Mouse (Mus musculus): ENCODE results near the gene H2al1m. TPM values are rescaled to one million over a fixed set of nuclear protein-coding genes. Genes with fewer than 3 reads are reported as not detected.
A peak's percentile ranks its signal among the peaks of the same experiment; 100 is the strongest.
"Not testable (repeated sequence)": the region's sequence is repeated elsewhere in the genome, so short reads cannot be mapped to it uniquely, and the experiment has no call there.

Gene H2al1m
- polyA plus RNA-seq (2015; fragmentation: Nextera tagmentation; extraction: Ambion mirVana) = not detected in 2 replicates

DNA sequence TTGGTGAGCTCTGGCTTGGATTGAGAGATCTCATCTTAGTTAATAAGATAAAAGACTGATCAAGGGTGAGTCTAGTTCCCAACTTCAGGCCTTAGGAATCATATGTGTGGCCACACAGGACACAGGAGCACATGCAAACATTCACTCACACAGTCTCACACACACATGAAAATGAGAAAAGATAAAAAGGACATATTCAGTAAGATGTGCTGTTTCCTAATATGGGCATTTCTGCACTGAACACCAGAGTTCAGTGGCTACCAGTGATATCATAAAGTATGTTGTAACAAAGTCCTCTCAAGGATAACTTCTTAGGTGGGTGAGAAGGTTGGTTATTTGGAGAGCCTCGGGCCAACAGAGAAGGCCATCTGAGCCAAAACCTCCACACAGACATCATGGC is at the start of gene H2al1m:
Gene H2al1m (plus strand): TSS at position 301 of the 400 bp plus-strand sequence.
- H3K4me3 ChIP-seq; H3K27ac ChIP-seq; H3K4me1 ChIP-seq (replicated peaks); ATAC-seq (ENCODE audit: low FRiP score); H3K4me2 ChIP-seq; H3K27me3 ChIP-seq; H3K9me3 ChIP-seq; H3K9ac ChIP-seq; H3K36me3 ChIP-seq: not testable (repeated sequence)
- no CpG with 5 or more reads among the region's 1 CpGs for WGBS

DNA sequence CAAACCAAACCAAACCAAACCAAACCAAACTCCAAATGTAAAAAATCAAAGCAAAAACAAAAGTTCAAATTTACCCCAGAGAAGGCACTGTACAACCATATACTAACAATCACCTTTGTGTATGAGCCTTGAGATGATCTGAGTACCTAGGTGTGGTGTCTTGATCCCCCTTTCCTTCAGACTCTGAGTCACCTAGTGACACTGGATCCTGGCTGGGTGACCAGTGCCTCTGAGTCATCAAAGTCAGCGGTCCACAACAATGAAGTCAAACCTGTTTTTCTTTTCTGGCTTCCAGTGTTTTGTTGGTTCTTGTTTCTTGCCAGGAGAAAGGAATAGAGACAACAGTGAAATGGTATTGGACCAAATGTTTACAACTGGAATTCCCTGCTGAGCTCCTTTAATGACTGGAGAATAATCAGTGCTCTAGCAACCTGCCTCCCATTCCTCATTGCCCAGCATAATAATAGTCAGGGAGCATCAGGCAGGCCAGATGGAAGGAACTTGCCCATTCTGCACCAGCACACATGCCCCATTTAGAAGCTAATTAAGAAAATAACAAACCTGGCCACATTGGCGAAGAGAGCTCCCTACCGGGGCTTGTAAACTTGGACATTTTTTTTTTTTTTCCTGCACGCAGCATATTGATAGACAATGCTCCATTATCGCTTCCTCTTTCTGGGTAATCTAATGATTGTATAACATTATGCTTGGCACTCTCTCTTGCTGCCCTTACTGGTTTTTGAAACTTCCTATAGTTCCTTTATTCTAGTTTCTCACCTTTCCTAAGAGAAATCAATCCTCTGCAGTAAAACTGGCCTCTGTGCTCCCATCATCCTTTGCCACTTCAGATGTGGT is 42.6 kb upstream of the H2al1m start:
- H3K4me3 ChIP-seq = no peak overlapping the region
- WGBS = 60% methylated on average over 5 of the region's 5 CpGs
- H3K9me3 ChIP-seq = no peaks in the 10 kb centered on the region
- no peak overlapping the region for H3K9ac ChIP-seq
- no peak overlapping the region for H3K27ac ChIP-seq
- no peak overlapping the region for H3K4me2 ChIP-seq
- peak; percentile 49 for ATAC-seq (ENCODE audit: low FRiP score)
- peaks cover 4% of the 10 kb centered on the region; the same call in 1 of the 2 replicates for H3K4me1 ChIP-seq (replicated peaks)
- H3K36me3 ChIP-seq = no peaks in the 10 kb centered on the region
- no peaks in the 10 kb centered on the region for H3K27me3 ChIP-seq

DNA sequence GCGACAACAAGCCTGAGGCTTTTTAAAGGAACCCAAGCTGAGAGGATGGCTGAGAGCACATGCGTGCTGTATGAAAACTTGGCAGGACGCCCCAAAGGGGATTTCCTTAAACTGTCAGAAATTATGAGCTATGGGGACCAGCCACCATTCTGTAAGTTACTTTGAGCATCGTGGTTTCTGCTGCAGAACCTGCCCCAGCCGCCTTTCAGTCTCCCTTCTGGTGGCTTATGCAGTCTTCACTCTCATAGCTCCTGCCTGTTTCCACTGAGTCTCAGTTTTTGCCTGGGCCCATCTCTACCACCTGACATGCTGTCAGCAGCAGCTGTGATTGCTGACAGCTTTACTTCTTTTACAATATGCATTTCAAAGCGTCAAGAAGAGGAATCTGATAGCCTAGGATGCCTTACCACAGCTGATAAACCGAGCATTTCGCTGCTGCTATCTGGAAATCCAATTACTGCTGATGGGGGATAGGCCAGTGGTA is 40.1 kb upstream of the H2al1m start:
- Histone ChIP-seq H3K36me3 (no peaks in the 10 kb centered on the region), H3K4me1 (replicated peaks) (peaks cover 4% of the 10 kb centered on the region; the same call in 1 of the 2 replicates), H3K4me3 (no peak overlapping the region), H3K27ac (peak overlapping the region; percentile 52; the same call in 1 of the 2 replicates), H3K27me3 (no peaks in the 10 kb centered on the region), H3K4me2 (no peak overlapping the region), H3K9me3 (no peaks in the 10 kb centered on the region), H3K9ac (no peak overlapping the region)
- ATAC-seq (ENCODE audit: low FRiP score) = no peak
- WGBS = 65% methylated on average over 8 of the region's 8 CpGs

DNA sequence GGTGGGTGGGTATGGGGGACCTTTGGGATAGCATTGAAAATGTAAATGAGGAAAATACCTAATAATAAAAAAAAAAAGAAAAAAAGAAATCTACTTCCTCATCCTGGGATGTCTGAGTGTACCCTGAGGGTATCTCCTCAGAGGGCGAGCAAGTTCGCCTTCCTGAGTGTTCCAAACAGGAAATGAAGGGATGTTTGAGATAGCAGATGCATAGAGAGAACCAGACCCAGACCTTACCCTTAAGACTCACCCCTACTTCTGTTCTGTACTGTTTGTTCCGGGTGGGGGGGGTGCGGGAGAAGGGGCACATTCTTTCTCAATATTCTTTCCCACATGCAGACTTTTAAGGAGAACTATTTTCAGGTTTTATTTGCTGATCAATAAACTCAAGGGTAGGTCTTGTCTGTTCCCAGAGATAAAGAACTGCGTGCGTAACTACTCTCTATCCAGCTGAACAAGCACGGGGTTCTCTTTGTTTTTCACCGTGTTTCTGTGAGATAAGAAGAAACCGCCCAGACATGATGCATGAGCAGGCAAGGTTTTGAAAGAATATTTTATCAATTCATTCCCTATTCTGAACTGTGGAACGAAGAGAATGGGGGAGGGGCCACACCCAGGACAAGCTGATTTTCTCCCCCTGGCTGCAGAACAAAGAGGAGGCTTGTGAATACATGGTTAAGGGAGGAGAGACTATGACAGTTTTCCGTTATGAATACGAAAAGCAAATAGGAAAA is 38.8 kb upstream of the H2al1m start:
- Histone ChIP-seq H3K9ac (no peak overlapping the region), H3K4me1 (replicated peaks) (peaks cover 4% of the 10 kb centered on the region; the same call in 1 of the 2 replicates), H3K27me3 (no peaks in the 10 kb centered on the region), H3K4me3 (no peak overlapping the region), H3K9me3 (no peaks in the 10 kb centered on the region), H3K4me2 (no peak overlapping the region), H3K36me3 (no peaks in the 10 kb centered on the region), H3K27ac (peak overlapping the region; percentile 23; the same call in 1 of the 2 replicates)
- ATAC-seq (ENCODE audit: low FRiP score) = no peak
- WGBS = 60% methylated on average over 12 of the region's 12 CpGs

DNA sequence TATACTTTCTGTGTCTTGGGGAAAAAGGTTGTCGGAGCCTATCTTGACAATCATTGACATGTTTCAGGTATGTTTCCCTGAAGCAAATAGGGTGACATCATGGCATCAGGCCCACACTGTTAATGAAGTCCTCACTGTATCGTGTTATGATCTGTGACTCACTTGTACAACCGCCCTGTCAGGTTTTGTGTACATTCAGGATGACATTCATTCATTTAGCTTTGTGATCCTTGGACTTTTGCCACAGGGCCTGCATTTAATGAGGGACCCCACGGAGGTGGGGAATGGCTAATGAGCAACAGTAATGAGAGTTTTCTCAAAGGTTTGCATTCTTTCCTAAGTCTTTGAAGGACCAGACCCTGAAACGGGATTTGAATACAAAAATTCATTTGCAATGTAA is 34.7 kb upstream of the H2al1m start:
- ATAC-seq (ENCODE audit: low FRiP score) = no peak
- WGBS = 44% methylated on average over 5 of the region's 5 CpGs
- no peak overlapping the region for H3K27ac ChIP-seq
- H3K27me3 ChIP-seq = no peaks in the 10 kb centered on the region
- no peaks in the 10 kb centered on the region for H3K36me3 ChIP-seq
- no peak overlapping the region for H3K4me2 ChIP-seq
- H3K9ac ChIP-seq = no peak overlapping the region
- H3K4me1 ChIP-seq (replicated peaks) = peaks cover 4% of the 10 kb centered on the region; the same call in 1 of the 2 replicates
- no peak overlapping the region for H3K4me3 ChIP-seq
- no peaks in the 10 kb centered on the region for H3K9me3 ChIP-seq

DNA sequence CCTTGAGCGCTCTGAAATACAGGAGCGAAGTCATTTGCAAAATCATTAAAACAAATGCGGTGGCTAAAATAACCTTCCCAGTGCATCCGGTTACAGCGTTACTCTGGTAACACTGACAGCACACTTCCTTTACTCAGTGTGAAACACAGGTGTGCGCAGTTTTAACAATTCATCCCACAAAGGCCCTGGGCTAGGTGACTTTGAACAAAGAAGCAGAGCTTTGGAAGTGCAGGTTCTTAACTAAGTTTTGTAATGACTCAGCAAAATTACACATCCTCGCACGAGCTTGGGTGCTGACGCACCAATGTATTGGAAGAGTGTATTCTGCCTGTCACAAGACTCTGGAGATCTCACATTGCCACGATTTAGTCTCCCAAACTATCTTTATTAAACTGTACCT is 29.6 kb upstream of the H2al1m start:
- no peaks in the 10 kb centered on the region for H3K4me1 ChIP-seq (replicated peaks)
- H3K27me3 ChIP-seq = no peaks in the 10 kb centered on the region
- no peak for ATAC-seq (ENCODE audit: low FRiP score)
- no peak overlapping the region for H3K27ac ChIP-seq
- H3K9ac ChIP-seq = no peak overlapping the region
- 86% methylated on average over 10 of the region's 10 CpGs for WGBS
- no peak overlapping the region for H3K4me2 ChIP-seq
- H3K36me3 ChIP-seq = no peaks in the 10 kb centered on the region
- no peak overlapping the region for H3K4me3 ChIP-seq
- H3K9me3 ChIP-seq = no peaks in the 10 kb centered on the region

DNA sequence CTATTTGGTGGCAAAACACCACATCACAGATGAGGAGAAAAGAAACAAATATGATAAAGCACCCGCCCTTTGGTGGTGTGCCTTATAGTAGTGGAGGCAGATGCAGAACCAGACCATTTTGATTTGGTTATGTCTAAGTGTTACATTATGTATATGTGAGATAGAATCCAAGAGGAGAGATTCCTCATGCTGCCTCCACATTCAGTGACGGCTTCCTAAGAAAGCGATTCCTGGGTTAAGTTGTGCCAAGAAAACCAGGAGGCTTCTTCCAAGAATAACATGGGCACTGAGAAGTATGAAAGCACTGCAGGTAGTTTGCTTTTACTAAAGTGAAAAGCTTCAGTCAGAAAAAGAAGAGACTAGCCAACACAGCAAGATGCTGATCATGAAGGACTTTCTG is 28.7 kb upstream of the H2al1m start:
- Histone ChIP-seq H3K4me1 (replicated peaks) (no peaks in the 10 kb centered on the region), H3K9me3 (no peaks in the 10 kb centered on the region), H3K27me3 (no peaks in the 10 kb centered on the region), H3K4me3 (no peak overlapping the region), H3K4me2 (no peak overlapping the region), H3K27ac (no peak overlapping the region), H3K9ac (no peak overlapping the region), H3K36me3 (no peaks in the 10 kb centered on the region)
- ATAC-seq (ENCODE audit: low FRiP score) = no peak
- 90% methylated on average over 3 of the region's 3 CpGs for WGBS

DNA sequence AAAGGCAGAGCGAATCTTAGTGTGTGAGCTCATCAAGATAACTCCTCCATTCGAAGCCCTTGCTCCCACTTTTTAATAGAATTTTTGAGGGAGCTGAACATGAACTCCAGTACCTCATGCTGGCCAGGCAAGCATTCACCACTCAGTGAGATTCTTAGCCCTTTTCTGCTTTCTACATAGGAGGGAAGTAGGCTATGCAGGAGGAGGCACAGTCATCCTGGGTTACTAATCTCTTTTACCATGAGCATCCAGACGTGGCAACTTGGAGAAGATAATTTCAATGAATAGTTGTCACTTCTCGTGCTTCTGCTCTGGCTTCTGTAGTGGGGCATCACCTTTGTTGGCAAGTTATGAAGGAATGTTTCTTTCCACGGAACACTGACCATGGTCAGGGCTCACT is 26.8 kb upstream of the H2al1m start, which contains the start of gene Gm14862:
Gene Gm14862 (minus strand): TSS at position 134 of the 400 bp plus-strand sequence.
- ATAC-seq (ENCODE audit: low FRiP score) = no peak
- no peaks in the 10 kb centered on the region for H3K27me3 ChIP-seq

DNA sequence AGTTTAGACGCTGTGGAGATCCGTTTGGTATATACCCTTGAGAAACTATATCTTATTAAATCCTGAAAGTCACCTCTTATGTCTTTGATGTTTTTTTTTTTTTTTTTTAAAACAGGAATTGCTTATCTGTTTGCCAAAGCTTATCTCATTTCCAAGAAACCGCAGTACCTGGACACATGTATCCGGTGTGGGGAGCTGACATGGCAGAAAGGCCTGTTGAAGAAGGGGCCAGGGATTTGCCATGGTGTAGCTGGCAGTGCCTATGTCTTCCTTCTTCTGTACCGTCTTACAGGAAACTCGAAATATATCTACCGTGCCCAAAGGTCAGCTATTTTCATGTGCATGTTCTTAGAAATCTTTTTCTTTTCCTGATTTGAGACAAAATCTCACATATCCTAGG is 25.7 kb upstream of the H2al1m start:
- no peak for ATAC-seq (ENCODE audit: low FRiP score)
- Histone ChIP-seq H3K9ac (no peak overlapping the region), H3K4me2 (no peak overlapping the region), H3K4me3 (no peak overlapping the region), H3K9me3 (no peaks in the 10 kb centered on the region), H3K27ac (no peak overlapping the region), H3K27me3 (no peaks in the 10 kb centered on the region), H3K4me1 (replicated peaks) (no peaks in the 10 kb centered on the region), H3K36me3 (no peaks in the 10 kb centered on the region)
- WGBS = 94% methylated on average over 7 of the region's 7 CpGs

More for the DNA sequence above, 26.8 kb upstream of the H2al1m start, which contains the start of gene Gm14862:
- no peaks in the 10 kb centered on the region for H3K36me3 ChIP-seq
- no peaks in the 10 kb centered on the region for H3K9me3 ChIP-seq
- no peak within 1 kb of the TSS for H3K27ac ChIP-seq
- no peaks in the 10 kb centered on the region for H3K4me1 ChIP-seq (replicated peaks)
- WGBS = 82% methylated on average over 5 of the region's 5 CpGs
- no peak within 1 kb of the TSS for H3K4me2 ChIP-seq
- H3K4me3 ChIP-seq = no peak within 1 kb of the TSS
- no peak within 1 kb of the TSS for H3K9ac ChIP-seq

DNA sequence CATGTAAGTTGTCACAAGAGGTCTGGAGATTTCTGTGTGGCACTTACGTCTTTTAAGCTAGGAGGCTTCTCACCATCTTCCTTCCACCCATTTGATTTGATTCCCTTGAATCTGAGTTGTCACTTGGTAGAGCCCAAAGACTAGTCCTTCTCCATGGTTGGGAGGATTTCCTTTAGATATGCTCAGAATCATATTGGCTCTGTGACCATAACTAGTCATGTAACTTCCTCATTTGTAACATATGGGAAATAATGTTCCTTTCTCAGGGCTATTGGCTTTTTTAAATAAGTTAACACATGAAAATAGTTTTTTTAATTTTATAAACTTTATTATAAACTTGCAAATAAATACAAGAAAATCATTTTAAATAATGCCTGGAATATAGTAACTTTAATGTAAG is 24.3 kb upstream of the H2al1m start:
- no peaks in the 10 kb centered on the region for H3K36me3 ChIP-seq
- H3K9me3 ChIP-seq = no peaks in the 10 kb centered on the region
- H3K4me2 ChIP-seq = no peak overlapping the region
- H3K4me3 ChIP-seq = no peak overlapping the region
- H3K9ac ChIP-seq = no peak overlapping the region
- H3K27ac ChIP-seq = no peak overlapping the region
- no peaks in the 10 kb centered on the region for H3K27me3 ChIP-seq
- no peaks in the 10 kb centered on the region for H3K4me1 ChIP-seq (replicated peaks)
- 77% methylated on average over 1 of the region's 1 CpGs for WGBS
- ATAC-seq (ENCODE audit: low FRiP score) = no peak

DNA sequence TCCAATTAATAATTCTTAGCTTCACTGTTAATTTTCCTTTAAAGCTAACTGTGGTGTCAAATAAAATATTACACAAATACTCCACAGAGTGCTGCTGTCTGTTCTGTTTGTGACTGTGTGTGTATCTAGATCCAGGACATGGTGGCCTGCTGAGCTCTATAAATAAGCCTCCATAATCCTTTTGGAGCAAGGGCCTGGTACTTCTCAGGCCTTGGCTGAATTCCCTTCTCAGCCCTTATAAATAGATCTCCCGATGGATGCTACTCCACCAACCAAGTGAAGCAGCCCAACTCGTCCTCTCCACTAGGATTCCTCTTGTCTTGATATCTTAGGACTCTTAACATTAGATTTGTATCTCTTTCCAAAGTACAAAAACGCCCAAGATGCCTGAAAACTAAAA is 12.5 kb upstream of the H2al1m start:
- Histone ChIP-seq H3K27me3 (no peaks in the 10 kb centered on the region), H3K36me3 (no peaks in the 10 kb centered on the region), H3K9ac (no peak overlapping the region), H3K27ac (no peak overlapping the region), H3K9me3 (no peaks in the 10 kb centered on the region), H3K4me3 (no peak overlapping the region), H3K4me2 (no peak overlapping the region), H3K4me1 (replicated peaks) (no peaks in the 10 kb centered on the region)
- WGBS = 69% methylated on average over 3 of the region's 3 CpGs
- no peak for ATAC-seq (ENCODE audit: low FRiP score)

DNA sequence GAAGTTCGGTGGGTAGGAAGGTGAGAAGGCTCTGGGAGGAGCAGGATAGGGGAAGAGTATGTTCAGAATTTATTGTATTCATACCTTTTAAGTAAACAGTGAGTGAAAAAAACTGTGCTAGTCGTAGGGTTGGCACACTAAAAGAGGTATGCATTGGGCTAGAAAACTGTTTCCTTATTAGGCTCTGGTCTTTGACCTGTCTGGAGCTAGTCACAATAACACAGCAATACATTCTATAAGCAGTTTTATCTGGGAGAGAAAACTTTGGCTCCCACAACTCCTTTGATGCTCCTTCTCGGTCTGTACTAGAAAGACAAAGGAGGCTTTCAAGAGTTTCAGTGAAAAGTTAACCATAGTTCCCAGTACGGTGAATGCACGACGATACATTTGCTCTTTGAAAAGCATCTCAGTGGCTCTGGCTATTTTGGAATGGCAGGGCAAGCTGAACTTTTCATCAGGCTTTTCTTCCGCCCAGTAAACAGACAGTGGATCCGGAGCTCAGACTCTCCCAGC is 11.6 kb upstream of the H2al1m start:
- Histone ChIP-seq H3K9me3 (no peaks in the 10 kb centered on the region), H3K36me3 (no peaks in the 10 kb centered on the region), H3K4me1 (replicated peaks) (no peaks in the 10 kb centered on the region), H3K27ac (peak overlapping the region; percentile 35; the same call in 1 of the 2 replicates), H3K4me2 (peak overlapping the region; percentile 55), H3K9ac (peak overlapping the region; percentile 75; the same call in 1 of the 2 replicates), H3K4me3 (peak overlapping the region; percentile 55), H3K27me3 (no peaks in the 10 kb centered on the region)
- ATAC-seq (ENCODE audit: low FRiP score) = no peak; the same call in 1 of the 2 replicates
- 25% methylated on average over 8 of the region's 8 CpGs for WGBS

Data from hindbrain, embryonic 13.5 days (tissue).